Mouse (Mus musculus): Measurements from ENCODE around the gene Msh5.

GRCm38 (mm10) chr17:35063466-35063865, 16.9 kb upstream of the Msh5 start:
- TF ChIP-seq POLR2A (IDR thresholded peaks at IDR 0.05; ENCODE audit: control insufficient read depth in 1 of 2, insufficient read depth in 1 of 2, low read depth in 1 of 2, low read length in 2 of 2, poor library complexity in 1 of 2) (no peak), MYC (IDR thresholded peaks at IDR 0.05; ENCODE audit: low read depth, low read length) (no peak), EP300 (IDR thresholded peaks at IDR 0.05; ENCODE audit: low read depth in 1 of 2, low read length in 2 of 2) (no peak)

Data from MEL (cell line).